Mouse (Mus musculus) thymus, adult 2 months (tissue): ENCODE measurements at regions not wholly inside any gene's neighbourhood (a gene's known extent, or its start where the extent isn't known, plus 50 kb on each side); places are given as distances from the start of the nearest gene placed in this dataset.

ENCODE experiments used
- CTCF ChIP-seq: fragments of 200-500 bp; IDR thresholded peaks from 2 replicates; pipeline ENCODE4 v1.5.1; 2012; ENCODE audit warnings: mild to moderate bottlenecking, control low read depth, low read length, moderate library complexity, borderline replicate concordance; ENCODE audit not compliant: control insufficient read depth, poor library complexity, insufficient read depth; ENCODE audit errors: extremely low read depth
- POLR2A ChIP-seq: fragments of 200-500 bp; IDR thresholded peaks from 2 replicates; pipeline ENCODE4 v1.6.1; 2012; ENCODE audit warnings: mild to moderate bottlenecking, low read length, control low read depth, moderate library complexity; ENCODE audit not compliant: control insufficient read depth, poor library complexity, insufficient read depth; ENCODE audit errors: extremely low read depth

GRCm38 (mm10) chr15:37102035-37102555 is 94.5 kb upstream of the Zfp706 start:
- no peak for TF ChIP-seq CTCF
- TF ChIP-seq POLR2A = no peak
